Mouse (Mus musculus) limb, embryonic 13.5 days (tissue): Measurements from ENCODE around the gene H60c. TPM values are rescaled to one million over a fixed set of nuclear protein-coding genes. Genes with fewer than 3 reads are reported as not detected.

Experiments
- ATAC-seq: fragments of 200-750 bp; cut with Nextera tagmentation; 2 replicates; pipeline ENCODE4 v1.8.0; 2017; ENCODE audit warnings: low read depth, moderate number of reproducible peaks, moderate TSS enrichment; ENCODE audit not compliant: low FRiP score
- H3K27ac ChIP-seq: fragments of 300-500 bp; sonication (generic); 2 replicates; pipeline ENCODE4 v1.5.1; 2015; ENCODE audit warnings: inconsistent platforms, mild to moderate bottlenecking, moderate library complexity
- H3K27me3 ChIP-seq: fragments of 300-500 bp; sonication (generic); 2 replicates; pipeline ENCODE4 v1.6.1; 2015; ENCODE audit warnings: mild to moderate bottlenecking, inconsistent platforms
- H3K36me3 ChIP-seq: fragments of 300-500 bp; sonication (generic); 2 replicates; pipeline ENCODE4 v1.6.1; 2015; ENCODE audit warnings: inconsistent platforms, mild to moderate bottlenecking, moderate library complexity
- H3K4me1 ChIP-seq: fragments of 300-500 bp; sonication (generic); 2 replicates; pipeline ENCODE4 v1.6.1; 2015; ENCODE audit warnings: inconsistent platforms
- H3K4me2 ChIP-seq: fragments of 300-500 bp; sonication (generic); replicated peaks from 2 replicates; pipeline ENCODE4 v1.6.1; 2015; ENCODE audit warnings: inconsistent platforms, mild to moderate bottlenecking, moderate library complexity
- H3K4me3 ChIP-seq: fragments of 300-500 bp; sonication (generic); 2 replicates; pipeline ENCODE4 v1.5.1; 2015; ENCODE audit warnings: moderate library complexity, mild to moderate bottlenecking, inconsistent platforms
- H3K9ac ChIP-seq: fragments of 300-500 bp; sonication (generic); 2 replicates; pipeline ENCODE4 v1.6.1; 2015; ENCODE audit warnings: mild to moderate bottlenecking, inconsistent platforms
- H3K9me3 ChIP-seq: fragments of 300-500 bp; sonication (generic); 2 replicates; pipeline ENCODE4 v1.6.1; 2016; ENCODE audit warnings: inconsistent platforms
- WGBS: fragments of 180-500 bp; shearing (Covaris S2); methylation state at CpG from one replicate; pipeline ENCODE4 v1.1.7; 2015; 5-methylcytosine and 5-hydroxymethylcytosine counted together
- polyA plus RNA-seq: library from polyadenylated mRNA; unstranded; fragments of >200 nt; fragmentation: Nextera tagmentation; extraction: Ambion mirVana; gene quantifications from 2 replicates; pipeline ENCODE4 v1.2.1, GENCODE M21; 2015

H60c gene
- polyA plus RNA-seq, 1 experiment from 2014 or later: 2.1 TPM

DNA sequence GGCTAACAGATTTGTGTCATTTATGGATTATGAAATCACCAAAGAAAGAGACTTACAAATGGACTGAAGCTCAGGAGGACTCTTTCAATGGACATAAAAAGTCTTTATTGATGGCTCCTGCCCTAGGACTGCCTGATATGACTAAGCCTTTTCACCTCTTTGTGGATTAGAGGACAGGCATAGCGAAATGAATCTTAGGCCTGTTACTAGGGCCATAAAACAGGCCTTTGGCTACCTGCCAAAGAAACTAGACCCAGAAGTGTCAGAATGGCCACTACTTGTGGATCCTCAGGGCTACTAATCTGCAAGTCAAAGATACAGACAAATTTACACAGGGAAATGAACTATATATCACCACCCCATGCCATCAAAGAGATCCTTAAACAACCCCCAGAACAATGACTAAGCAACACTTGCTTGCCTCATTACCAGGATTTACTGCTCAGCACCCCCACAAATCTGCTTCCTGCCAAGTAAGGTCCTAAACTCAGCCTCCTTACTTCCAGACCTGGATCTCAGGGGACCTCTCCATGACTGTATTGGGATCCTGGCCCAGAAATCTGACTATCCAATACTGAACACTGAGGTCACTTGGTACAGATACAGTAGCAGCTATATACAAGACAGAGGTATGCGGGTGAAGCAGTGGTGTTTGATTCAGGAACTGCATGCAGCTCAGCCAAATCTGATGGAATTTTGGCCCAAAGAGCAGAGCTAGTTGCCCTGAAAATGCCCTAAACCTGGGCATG is 39.0 kb downstream of the H60c start:
- 50% methylated on average over 2 of the region's 2 CpGs for WGBS

More for the DNA sequence above, 39.0 kb downstream of the H60c start:
- Histone ChIP-seq H3K36me3 (no peaks in the 10 kb centered on the region), H3K4me2 (no peak overlapping the region), H3K4me1 (peaks cover 6% of the 10 kb centered on the region; the same call in 1 of the 2 replicates), H3K4me3 (no peak overlapping the region), H3K9ac (no peak overlapping the region), H3K27ac (no peak overlapping the region), H3K27me3 (no peaks in the 10 kb centered on the region), H3K9me3 (no peaks in the 10 kb centered on the region)
- peak; percentile 89 for ATAC-seq

Other genes with a start within 250 kb of the H60c start
- gene Ppp1r14c, start 98.3 kb upstream of the H60c start, polyA plus RNA-seq: 6.5 and 6.7 TPM in 2 replicates